Mouse (Mus musculus) MEL (cell line): Measurements from ENCODE around the gene Clec2e. TPM values are rescaled to one million over a fixed set of nuclear protein-coding genes. Genes with fewer than 3 reads are reported as not detected.

Experiments used
- DNase-seq: peaks from one replicate; pipeline ENCODE4 v3.0.0; 2011; ENCODE audit warnings: low read depth, low spot score
- H3K27ac ChIP-seq: 2 replicates; pipeline ENCODE4 v1.5.1; 2012; ENCODE audit warnings: low read depth, mild to moderate bottlenecking, control low read depth, low read length, moderate library complexity; ENCODE audit not compliant: control insufficient read depth
- H3K27me3 ChIP-seq, 2 experiments: fragments of 150-350 bp in 1 of 2; sonication (generic) in 1 of 2; 2 replicates each; pipeline ENCODE4 v1.6.1; 2012; ENCODE audit warnings: low read length in 2 of 2, mild to moderate bottlenecking in 2 of 2, improper control_type of control experiment in 1 of 2, moderate library complexity in 1 of 2; ENCODE audit not compliant: insufficient read depth in 2 of 2, control insufficient read depth in 1 of 2
- H3K36me3 ChIP-seq, 2 experiments: 2 replicates each; pipeline ENCODE4 v1.6.1; 2012 to 2014; ENCODE audit warnings: low read length in 2 of 2, improper control_type of control experiment in 1 of 2, inconsistent platforms in 1 of 2, mild to moderate bottlenecking in 1 of 2; ENCODE audit not compliant: insufficient read depth in 2 of 2, control insufficient read depth in 1 of 2
- H3K4me1 ChIP-seq, 2 experiments: fragments of 150-350 bp in 1 of 2; sonication (generic) in 1 of 2; 2 replicates each; pipeline ENCODE4 v1.6.1; 2012; ENCODE audit warnings: low read length in 2 of 2, improper control_type of control experiment in 1 of 2, mild to moderate bottlenecking in 1 of 2; ENCODE audit not compliant: insufficient read depth in 2 of 2, control insufficient read depth in 1 of 2
- H3K4me3 ChIP-seq, 2 experiments: fragments of 150-350 bp in 1 of 2; sonication (generic) in 1 of 2; 2 replicates each; pipeline ENCODE4 v1.5.1; 2012; ENCODE audit warnings: low read depth in 2 of 2, low read length in 2 of 2, mild to moderate bottlenecking in 2 of 2, moderate library complexity in 2 of 2, control low read depth in 1 of 2, improper control_type of control experiment in 1 of 2; ENCODE audit not compliant: control insufficient read depth in 1 of 2, insufficient read depth in 1 of 2
- H3K79me2 ChIP-seq: 2 replicates; pipeline ENCODE4 v1.6.1; 2012; ENCODE audit warnings: mild to moderate bottlenecking, low read length, moderate library complexity; ENCODE audit not compliant: control insufficient read depth, poor library complexity, insufficient read depth
- H3K9ac ChIP-seq: 2 replicates; pipeline ENCODE4 v1.6.1; 2012; ENCODE audit warnings: low read depth, mild to moderate bottlenecking, control low read depth, low read length, moderate library complexity; ENCODE audit not compliant: control insufficient read depth, poor library complexity, severe bottlenecking
- H3K9me3 ChIP-seq: fragments of 150-350 bp; sonication (generic); replicated peaks from 2 replicates; pipeline ENCODE4 v1.6.1; 2012; ENCODE audit warnings: mild to moderate bottlenecking, low read length, improper control_type of control experiment, moderate library complexity; ENCODE audit not compliant: insufficient read depth
- CTCF ChIP-seq, 3 experiments: IDR thresholded peaks in 2 of 3; conservative IDR thresholded peaks in 1 of 3; 2 replicates each; pipeline ENCODE4 v1.5.1; 2011 to 2012; ENCODE audit warnings: low read length in 3 of 3, low read depth in 2 of 3, mild to moderate bottlenecking in 2 of 3, improper control_type of control experiment in 1 of 3, inconsistent platforms in 1 of 3, mixed read lengths in 1 of 3, moderate library complexity in 1 of 3; ENCODE audit not compliant: control insufficient read depth in 1 of 3, insufficient read depth in 1 of 3, poor library complexity in 1 of 3, severe bottlenecking in 1 of 3
- EP300 ChIP-seq, 2 experiments: IDR thresholded peaks; 2 replicates each; pipeline ENCODE4 v1.6.1; 2011; ENCODE audit warnings: improper control_type of control experiment in 2 of 2, low read length in 2 of 2, low read depth in 1 of 2, mild to moderate bottlenecking in 1 of 2
- ETS1 ChIP-seq: IDR thresholded peaks from 2 replicates; pipeline ENCODE4 v1.6.1; 2012; ENCODE audit warnings: low read depth, mild to moderate bottlenecking, inconsistent platforms, low read length, improper control_type of control experiment, moderate library complexity
- MAX ChIP-seq: IDR thresholded peaks from 2 replicates; pipeline ENCODE4 v1.6.1; 2011; ENCODE audit warnings: low read length, improper control_type of control experiment
- MEF2A ChIP-seq: IDR thresholded peaks from 2 replicates; pipeline ENCODE4 v1.6.1; 2014; ENCODE audit warnings: low read depth, mild to moderate bottlenecking, inconsistent platforms, low read length, improper control_type of control experiment; ENCODE audit not compliant: poor library complexity, insufficient replicate concordance, severe bottlenecking; ENCODE audit errors: extremely low read depth
- MXI1 ChIP-seq: IDR thresholded peaks from 2 replicates; pipeline ENCODE4 v1.6.1; 2011; ENCODE audit warnings: mild to moderate bottlenecking, low read depth, low read length, improper control_type of control experiment
- MYB ChIP-seq: IDR thresholded peaks from 2 replicates; pipeline ENCODE4 v1.6.1; 2011; ENCODE audit warnings: mild to moderate bottlenecking, low read depth, low read length, improper control_type of control experiment
- NRF1 ChIP-seq: IDR thresholded peaks from 2 replicates; pipeline ENCODE4 v1.6.1; 2014; ENCODE audit warnings: low read depth, mild to moderate bottlenecking, inconsistent platforms, low read length, improper control_type of control experiment, moderate library complexity; ENCODE audit not compliant: poor library complexity, insufficient read depth, severe bottlenecking
- POLR2AphosphoS5 ChIP-seq: IDR thresholded peaks from 2 replicates; pipeline ENCODE4 v1.6.1; 2012; ENCODE audit warnings: low read depth, borderline replicate concordance, mild to moderate bottlenecking, inconsistent platforms, low read length, moderate library complexity, mixed read lengths
- RAD21 ChIP-seq: IDR thresholded peaks from 2 replicates; pipeline ENCODE4 v1.6.1; 2011; ENCODE audit warnings: mild to moderate bottlenecking, low read depth, low read length, improper control_type of control experiment
- RCOR1 ChIP-seq: IDR thresholded peaks from 2 replicates; pipeline ENCODE4 v1.6.1; 2012; ENCODE audit warnings: low read depth, mild to moderate bottlenecking, inconsistent platforms, low read length, improper control_type of control experiment
- SIN3A ChIP-seq: IDR thresholded peaks from 2 replicates; pipeline ENCODE4 v1.6.1; 2012; ENCODE audit warnings: low read length, improper control_type of control experiment, inconsistent platforms
- SMC3 ChIP-seq: IDR thresholded peaks from 2 replicates; pipeline ENCODE4 v1.6.1; 2011; ENCODE audit warnings: low read depth, low read length, improper control_type of control experiment
- TAL1 ChIP-seq: IDR thresholded peaks from 2 replicates; pipeline ENCODE4 v1.6.1; 2012; ENCODE audit warnings: mild to moderate bottlenecking, inconsistent platforms, low read length, moderate library complexity, mixed read lengths
- TBP ChIP-seq: IDR thresholded peaks from 2 replicates; pipeline ENCODE4 v1.8.0; 2011; ENCODE audit warnings: low read depth, low read length, improper control_type of control experiment
- TCF12 ChIP-seq: IDR thresholded peaks from 2 replicates; pipeline ENCODE4 v1.6.1; 2014; ENCODE audit warnings: low read depth, mild to moderate bottlenecking, inconsistent platforms, low read length, improper control_type of control experiment, moderate library complexity
- USF1 ChIP-seq: IDR thresholded peaks from 2 replicates; pipeline ENCODE4 v1.6.1; 2014; ENCODE audit warnings: low read depth, mild to moderate bottlenecking, inconsistent platforms, low read length, improper control_type of control experiment, moderate library complexity
- ZC3H11A ChIP-seq: IDR thresholded peaks from 2 replicates; pipeline ENCODE4 v1.6.1; 2012; ENCODE audit warnings: low read depth, mild to moderate bottlenecking, inconsistent platforms, low read length, improper control_type of control experiment
- ZKSCAN1 ChIP-seq: IDR thresholded peaks from 2 replicates; pipeline ENCODE4 v1.6.1; 2012; ENCODE audit warnings: low read depth, mild to moderate bottlenecking, inconsistent platforms, low read length, improper control_type of control experiment, moderate library complexity
- ZMIZ1 ChIP-seq: IDR thresholded peaks from 2 replicates; pipeline ENCODE4 v1.6.1; 2012; ENCODE audit warnings: low read depth, mild to moderate bottlenecking, inconsistent platforms, low read length, improper control_type of control experiment, moderate library complexity
- polyA plus RNA-seq, 2 experiments: library from polyadenylated mRNA; stranded (reverse) in 1 of 2; unstranded in 1 of 2; fragments of >175 nt in 1 of 2; fragments of >200 nt in 1 of 2; gene quantifications; 2 replicates each; pipeline versions ENCODE4 v1.2.1 to v1.2.4; 2012; ENCODE audit warnings: low replicate concordance in 2 of 2, low read depth in 1 of 2; ENCODE audit not compliant: insufficient read length in 2 of 2, insufficient read depth in 1 of 2, missing spikeins in 1 of 2
- total RNA-seq: library from RNA; depleted of rRNA; stranded (reverse); fragments of 300-350 nt; gene quantifications from 2 replicates; pipeline ENCODE4 v1.2.3, GENCODE M21; 2012

Gene Clec2e
- total and polyA plus RNA-seq, 3 experiments = not detected

DNA sequence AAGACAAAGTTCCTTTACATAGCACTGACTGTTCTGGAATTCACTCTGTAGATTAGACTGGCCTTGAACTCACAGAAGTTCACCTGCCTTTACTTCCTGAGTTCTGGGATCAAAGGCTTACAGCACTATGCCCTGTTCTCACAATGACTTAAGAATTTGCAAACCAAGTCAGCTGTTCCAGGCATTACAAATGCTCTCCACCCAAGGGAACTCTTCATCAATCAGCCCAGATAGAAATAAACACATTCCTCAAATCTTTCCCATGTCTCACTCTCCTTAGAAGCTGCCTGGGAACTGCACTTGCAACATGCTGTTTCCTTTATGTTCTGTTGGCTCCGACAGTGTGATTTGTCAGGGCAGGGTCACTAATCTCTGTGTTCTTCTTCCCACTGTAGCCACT, 13.1 kb upstream of the Clec2e start:
- no peaks in the 10 kb centered on the region for H3K4me1 ChIP-seq
- no peak overlapping the region for H3K4me3 ChIP-seq
- no peak for DNase-seq
- TF ChIP-seq MYB (no peak), RAD21 (no peak), ZKSCAN1 (no peak), NRF1 (no peak), MEF2A (no peak), MAX (no peak), POLR2AphosphoS5 (no peak), ETS1 (no peak), SMC3 (no peak), ZMIZ1 (no peak), TBP (no peak), ZC3H11A (no peak), CTCF (IDR thresholded peaks at IDR 0.05 in 2 of 3, conservative IDR thresholded peaks at IDR 0.05 in 1 of 3; ENCODE audit: control insufficient read depth in 1 of 3, insufficient read depth in 1 of 3, low read depth in 2 of 3, low read length in 3 of 3, poor library complexity in 1 of 3, severe bottlenecking in 1 of 3) (no peak), EP300 (IDR thresholded peaks at IDR 0.05; ENCODE audit: low read depth in 1 of 2, low read length in 2 of 2) (no peak), RCOR1 (no peak)
- H3K36me3 ChIP-seq = no peaks in the 10 kb centered on the region
- no peaks in the 10 kb centered on the region for H3K9me3 ChIP-seq
- no peaks in the 10 kb centered on the region; a peak in 1 of 4 replicates for H3K27me3 ChIP-seq
- H3K9ac ChIP-seq = no peak overlapping the region
- no peak overlapping the region for H3K27ac ChIP-seq
- no peaks in the 10 kb centered on the region for H3K79me2 ChIP-seq

DNA sequence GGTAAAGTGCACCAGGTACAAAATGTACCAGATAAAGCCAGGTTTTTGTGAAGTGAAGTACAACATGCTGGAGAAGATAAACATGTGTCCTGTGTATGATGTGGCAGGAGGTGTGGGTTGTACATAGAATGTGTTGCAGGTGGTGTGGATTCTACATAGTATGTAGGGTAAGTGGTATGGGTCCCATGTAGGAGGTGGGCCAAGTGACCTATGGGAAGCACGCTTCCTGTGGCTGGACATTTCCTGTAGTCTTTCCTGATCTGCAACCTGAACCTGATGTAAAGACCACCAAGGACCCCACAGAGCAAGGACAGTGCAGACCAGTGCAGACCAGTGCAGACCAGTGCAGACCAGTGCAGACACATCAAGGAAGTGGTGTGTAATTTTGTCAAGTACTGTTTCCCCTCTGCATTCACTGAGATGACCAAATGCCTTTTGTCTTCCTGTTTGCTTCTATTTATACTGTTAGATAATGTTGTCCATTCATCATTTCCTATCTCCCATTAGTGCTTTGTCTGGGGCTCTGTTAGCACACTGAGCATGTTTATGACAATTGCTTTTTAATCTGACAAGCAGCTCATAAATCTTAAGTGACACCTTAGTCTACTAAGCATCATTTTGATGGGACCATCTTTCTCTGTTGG, 12.4 kb upstream of the Clec2e start:
- H3K27ac ChIP-seq = no peak overlapping the region
- H3K9ac ChIP-seq = no peak overlapping the region
- no peaks in the 10 kb centered on the region for H3K4me1 ChIP-seq
- no peak for DNase-seq
- H3K36me3 ChIP-seq = no peaks in the 10 kb centered on the region
- no peaks in the 10 kb centered on the region for H3K79me2 ChIP-seq
- no peak for TF ChIP-seq CTCF (IDR thresholded peaks at IDR 0.05 in 2 of 3, conservative IDR thresholded peaks at IDR 0.05 in 1 of 3; ENCODE audit: control insufficient read depth in 1 of 3, insufficient read depth in 1 of 3, low read depth in 2 of 3, low read length in 3 of 3, poor library complexity in 1 of 3, severe bottlenecking in 1 of 3)
- no peak for TF ChIP-seq MXI1
- TF ChIP-seq POLR2AphosphoS5 = no peak
- TF ChIP-seq TCF12 = no peak
- TF ChIP-seq USF1 = no peak
- TF ChIP-seq SIN3A = no peak
- TF ChIP-seq MYB = no peak
- TF ChIP-seq TAL1 = no peak
- TF ChIP-seq RAD21 = no peak
- no peak overlapping the region for H3K4me3 ChIP-seq
- no peaks in the 10 kb centered on the region for H3K9me3 ChIP-seq
- H3K27me3 ChIP-seq = no peaks in the 10 kb centered on the region; a peak in 2 of 4 replicates
